Mouse (Mus musculus): ENCODE measurements around the gene Kat5.

DNA sequence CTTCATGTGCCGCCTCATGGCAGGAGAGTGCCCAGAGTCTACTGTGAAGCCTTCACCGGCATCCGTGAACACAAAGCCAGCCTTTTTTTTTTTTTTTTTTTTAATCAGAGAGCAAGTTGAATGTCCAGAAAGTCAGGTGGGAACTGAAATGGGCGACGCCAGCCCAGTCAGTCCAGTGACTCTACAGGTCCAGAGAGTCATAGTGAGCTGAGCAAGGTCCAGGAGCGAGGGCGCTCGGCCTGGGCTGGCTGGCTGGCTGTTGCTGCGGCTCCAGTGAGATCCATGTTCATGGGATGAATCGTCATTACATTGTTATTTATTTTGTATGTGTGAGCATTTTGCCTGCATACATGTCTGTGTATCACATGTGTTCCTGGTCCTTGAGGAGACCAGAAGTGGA is 47.3 kb downstream of the Kat5 start:
- TF ChIP-seq CTCF (conservative IDR thresholded peaks at IDR 0.05 in 1 of 2, IDR thresholded peaks at IDR 0.05 in 1 of 2; ENCODE audit: low read depth in 2 of 2, low read length in 2 of 2) (no peak), POLR2AphosphoS2 (IDR thresholded peaks at IDR 0.05; ENCODE audit: low read depth, low read length) (no peak), TBP (conservative IDR thresholded peaks at IDR 0.05; ENCODE audit: low read depth, low read length) (no peak), POLR2A (IDR thresholded peaks at IDR 0.05; ENCODE audit: low read depth, low read length) (no peak)
